Mouse (Mus musculus) G1E (cell line): ENCODE results near the gene Srp14. TPM values are rescaled to one million over a fixed set of nuclear protein-coding genes. Genes with fewer than 3 reads are reported as not detected.

Experiments
- ATAC-seq: 2 replicates; pipeline ENCODE4 v1.8.0; 2016; ENCODE audit warnings: mild to moderate bottlenecking; ENCODE audit not compliant: insufficient number of reproducible peaks, poor library complexity, low FRiP score, severe bottlenecking; ENCODE audit errors: extremely low read depth
- DNase-seq: peaks from one replicate; pipeline ENCODE4 v3.0.0; 2012; ENCODE audit warnings: low spot score
- H3K27me3 ChIP-seq: 2 replicates; pipeline ENCODE4 v1.6.1; 2012; ENCODE audit warnings: mild to moderate bottlenecking, low read length, inconsistent platforms; ENCODE audit not compliant: insufficient read depth
- H3K36me3 ChIP-seq: replicated peaks from 2 replicates; pipeline ENCODE3; 2012; ENCODE audit warnings: mild to moderate bottlenecking, inconsistent platforms
- H3K4me1 ChIP-seq: 2 replicates; pipeline ENCODE4 v1.6.1; 2012; ENCODE audit warnings: low read depth, low read length, inconsistent platforms, mixed read lengths; ENCODE audit not compliant: insufficient read depth
- H3K4me3 ChIP-seq: 2 replicates; pipeline ENCODE4 v1.5.1; 2012; ENCODE audit warnings: low read depth, mild to moderate bottlenecking, inconsistent platforms, low read length, moderate library complexity, mixed read lengths
- H3K9me3 ChIP-seq: replicated peaks from 2 replicates; pipeline ENCODE4 v1.6.1; 2012; ENCODE audit warnings: inconsistent platforms
- CTCF ChIP-seq: IDR thresholded peaks from 2 replicates; pipeline ENCODE4 v1.5.1; 2012; ENCODE audit warnings: low read depth, low read length, inconsistent platforms, mixed read lengths
- GATA1 ChIP-seq: IDR thresholded peaks from 2 replicates; pipeline ENCODE4 v1.6.1; 2012; ENCODE audit warnings: borderline replicate concordance, low read length, inconsistent platforms, mixed read lengths
- GATA2 ChIP-seq: IDR thresholded peaks from 2 replicates; pipeline ENCODE4 v1.6.1; 2012; ENCODE audit warnings: low read depth, low read length, inconsistent platforms, borderline replicate concordance
- POLR2AphosphoS5 ChIP-seq: IDR thresholded peaks from 2 replicates; pipeline ENCODE4 v1.6.1; 2012; ENCODE audit warnings: low read depth, low read length, inconsistent platforms; ENCODE audit not compliant: insufficient replicate concordance
- TAL1 ChIP-seq: conservative IDR thresholded peaks from 2 replicates; pipeline ENCODE4 v1.6.1; 2012; ENCODE audit warnings: low read depth, low read length, inconsistent platforms, mixed read lengths
- polyA plus RNA-seq: library from polyadenylated mRNA; stranded (reverse); fragments of >175 nt; gene quantifications from 2 replicates; pipeline ENCODE4 v1.2.3, GENCODE M21; 2012
- total RNA-seq, 2 experiments: library from RNA; stranded (forward) in 1 of 2; stranded (reverse) in 1 of 2; fragments of 200-1000 nt in 1 of 2; fragments of >200 nt in 1 of 2; fragmentation: Nextera tagmentation in 1 of 2; gene quantifications; 2 replicates each; pipeline ENCODE4 v1.2.3; 2014 to 2017

The Srp14 gene
- total and polyA plus RNA-seq, 3 experiments = 110 to 317 (median 121) TPM

DNA sequence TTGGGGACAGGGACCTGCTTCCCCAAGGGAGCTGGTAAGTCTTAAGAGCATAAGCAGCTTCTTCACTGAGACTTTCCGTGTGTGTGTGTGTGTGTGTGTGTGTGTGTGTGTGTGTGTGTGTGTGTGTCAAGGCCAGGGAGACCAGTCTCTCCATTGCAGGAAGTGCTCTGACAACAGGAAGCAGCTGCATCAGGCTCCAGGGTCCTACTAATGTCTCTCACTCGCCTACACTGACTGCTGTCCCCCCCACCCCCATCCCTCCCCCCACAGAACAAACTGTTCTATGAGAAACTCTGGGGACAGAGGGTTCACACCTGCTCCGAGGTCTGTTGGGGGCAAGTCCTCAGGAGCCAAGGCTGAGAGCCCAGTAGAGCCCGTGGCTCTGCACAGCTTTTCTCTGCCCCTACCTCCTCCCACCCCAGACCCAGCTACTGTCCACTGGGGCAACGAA is 11.8 kb upstream of the Srp14 start:
- DNase-seq = no peak
- H3K27me3 ChIP-seq = peaks cover 29% of the 10 kb centered on the region
- no peaks in the 10 kb centered on the region for H3K9me3 ChIP-seq
- no peak overlapping the region for H3K4me3 ChIP-seq
- H3K36me3 ChIP-seq = no peaks in the 10 kb centered on the region
- no peak; the same call in 1 of the 2 replicates for ATAC-seq
- no peak for TF ChIP-seq CTCF
- no peak for TF ChIP-seq GATA1
- no peak for TF ChIP-seq POLR2AphosphoS5
- TF ChIP-seq GATA2 = no peak
- TF ChIP-seq TAL1 = no peak
- peaks cover 6% of the 10 kb centered on the region; the same call in 1 of the 2 replicates for H3K4me1 ChIP-seq

DNA sequence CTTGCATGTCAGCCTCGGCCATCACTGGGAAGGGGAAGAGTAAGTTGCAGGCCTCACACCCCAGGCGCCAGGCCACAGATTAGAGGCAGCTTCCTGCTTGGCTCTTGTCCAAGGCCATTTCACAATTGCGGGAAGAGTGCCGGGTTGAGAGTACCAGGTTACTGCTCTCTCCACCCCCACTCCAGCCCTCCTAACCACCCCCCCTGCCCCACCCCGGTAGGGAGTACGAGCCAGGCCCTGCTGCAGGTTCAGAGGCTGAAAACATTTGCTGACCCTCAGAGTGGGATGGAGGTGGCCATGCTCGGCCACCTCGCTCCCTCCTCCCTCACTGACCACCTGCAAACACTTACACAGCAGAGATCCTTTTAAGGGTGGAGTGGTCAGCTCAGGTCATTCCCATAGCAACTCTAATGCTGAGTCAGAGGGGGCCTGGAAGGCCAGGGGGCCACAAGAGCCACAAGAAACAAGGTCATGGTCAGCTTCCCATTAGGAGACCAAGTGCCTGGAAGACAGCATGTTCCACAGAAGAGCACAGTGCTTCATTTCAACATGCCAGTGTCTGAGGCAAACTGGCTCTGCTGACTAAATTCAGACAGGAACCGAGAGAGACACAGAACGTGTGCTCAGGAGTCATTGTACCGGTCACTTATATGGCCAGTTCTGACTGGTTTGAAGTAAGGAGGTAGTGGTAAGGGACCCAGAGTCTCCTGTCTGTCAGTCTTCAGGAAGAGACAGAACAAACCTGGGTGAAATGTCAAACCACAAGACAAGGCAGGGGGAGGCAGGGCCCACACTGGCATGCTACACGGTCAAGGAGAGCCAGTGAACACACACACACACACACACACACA is 11.0 kb upstream of the Srp14 start:
- ATAC-seq (no peak), DNase-seq (no peak)
- no peak overlapping the region for H3K4me3 ChIP-seq
- TF ChIP-seq GATA1 = no peak
- TF ChIP-seq POLR2AphosphoS5 = no peak
- TF ChIP-seq TAL1 = no peak
- no peak for TF ChIP-seq GATA2
- no peak for TF ChIP-seq CTCF
- H3K9me3 ChIP-seq = no peaks in the 10 kb centered on the region
- no peaks in the 10 kb centered on the region for H3K36me3 ChIP-seq
- H3K27me3 ChIP-seq = peaks cover 27% of the 10 kb centered on the region
- peaks cover 13% of the 10 kb centered on the region for H3K4me1 ChIP-seq

DNA sequence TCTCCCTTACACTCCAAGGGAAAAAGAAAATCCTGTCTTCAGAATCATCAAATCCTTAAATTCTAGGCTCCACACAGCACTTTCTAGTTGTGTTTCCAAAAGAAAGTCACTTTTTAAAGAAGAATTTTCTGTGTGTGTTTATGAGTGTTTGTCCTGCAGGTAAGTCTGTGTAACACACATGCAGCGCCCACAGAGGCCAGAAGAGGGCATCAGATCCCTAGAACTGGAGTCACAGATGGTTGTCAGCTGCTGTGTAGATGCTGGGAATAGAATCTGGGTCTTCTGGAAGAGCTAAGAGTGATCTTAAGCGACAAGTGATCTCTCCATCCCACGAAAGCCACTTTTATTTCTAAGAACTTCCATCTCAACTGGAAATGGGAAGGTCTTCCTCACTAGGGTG is 8.3 kb upstream of the Srp14 start:
- H3K4me1 ChIP-seq = peaks cover 13% of the 10 kb centered on the region
- no peaks in the 10 kb centered on the region for H3K9me3 ChIP-seq
- TF ChIP-seq GATA1 (no peak), TAL1 (no peak), POLR2AphosphoS5 (no peak), GATA2 (no peak), CTCF (no peak)
- DNase-seq (no peak), ATAC-seq (no peak)
- H3K4me3 ChIP-seq = no peak overlapping the region
- H3K27me3 ChIP-seq = peaks cover 33% of the 10 kb centered on the region
- H3K36me3 ChIP-seq = no peaks in the 10 kb centered on the region

DNA sequence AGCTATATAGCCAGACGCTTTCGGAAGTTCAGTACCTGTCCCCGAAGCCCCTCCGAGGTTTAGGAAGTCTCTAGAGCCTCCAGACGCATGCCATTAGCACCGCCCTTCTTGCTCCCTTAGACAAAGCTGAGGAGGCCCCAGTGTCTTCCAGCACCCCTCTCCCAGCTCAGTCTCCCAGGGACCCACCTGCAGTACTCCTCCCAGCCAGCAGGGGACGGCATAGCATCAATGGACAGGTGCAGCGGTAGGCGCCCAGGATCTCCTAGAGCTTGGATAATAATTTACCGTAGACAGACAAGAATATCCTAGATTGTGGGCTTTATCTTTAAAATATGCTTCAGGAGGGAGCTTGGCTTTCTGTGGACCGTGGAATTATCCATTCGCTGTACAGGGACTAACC is 7.4 kb upstream of the Srp14 start:
- H3K27me3 ChIP-seq = peaks cover 32% of the 10 kb centered on the region
- H3K36me3 ChIP-seq = no peaks in the 10 kb centered on the region
- H3K4me3 ChIP-seq = no peak overlapping the region
- peaks cover 13% of the 10 kb centered on the region for H3K4me1 ChIP-seq
- no peaks in the 10 kb centered on the region for H3K9me3 ChIP-seq
- ATAC-seq = peak; percentile 29
- TF ChIP-seq CTCF (peak; percentile 98), TAL1 (no peak)
- peak; percentile 34 for DNase-seq

DNA sequence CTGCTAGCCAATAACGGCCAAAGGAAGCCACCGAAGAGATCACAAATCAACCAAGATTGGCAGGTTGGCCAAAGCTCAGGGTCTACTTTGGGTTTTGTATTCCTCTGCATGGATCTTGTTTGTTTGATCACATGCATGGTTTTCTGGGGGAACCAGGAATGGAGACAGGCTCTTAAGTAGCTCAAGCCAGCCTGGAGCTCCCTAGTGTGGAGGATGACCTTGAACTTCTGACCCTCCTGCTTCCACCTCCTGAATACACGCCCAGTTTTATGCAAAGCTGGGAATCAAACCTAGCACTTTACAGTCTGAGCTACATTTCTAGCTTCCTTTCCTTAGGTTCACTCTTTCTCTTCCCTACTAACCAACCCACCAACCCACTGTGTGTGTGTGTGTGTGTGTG is 5.9 kb upstream of the Srp14 start:
- no peak for TF ChIP-seq GATA2
- no peak for TF ChIP-seq TAL1
- no peak for TF ChIP-seq POLR2AphosphoS5
- no peak for TF ChIP-seq CTCF
- TF ChIP-seq GATA1 = no peak
- Histone ChIP-seq H3K4me3 (no peak overlapping the region), H3K9me3 (no peaks in the 10 kb centered on the region), H3K36me3 (no peaks in the 10 kb centered on the region), H3K4me1 (peaks cover 14% of the 10 kb centered on the region), H3K27me3 (peaks cover 27% of the 10 kb centered on the region)
- ATAC-seq = no peak
- DNase-seq = no peak

DNA sequence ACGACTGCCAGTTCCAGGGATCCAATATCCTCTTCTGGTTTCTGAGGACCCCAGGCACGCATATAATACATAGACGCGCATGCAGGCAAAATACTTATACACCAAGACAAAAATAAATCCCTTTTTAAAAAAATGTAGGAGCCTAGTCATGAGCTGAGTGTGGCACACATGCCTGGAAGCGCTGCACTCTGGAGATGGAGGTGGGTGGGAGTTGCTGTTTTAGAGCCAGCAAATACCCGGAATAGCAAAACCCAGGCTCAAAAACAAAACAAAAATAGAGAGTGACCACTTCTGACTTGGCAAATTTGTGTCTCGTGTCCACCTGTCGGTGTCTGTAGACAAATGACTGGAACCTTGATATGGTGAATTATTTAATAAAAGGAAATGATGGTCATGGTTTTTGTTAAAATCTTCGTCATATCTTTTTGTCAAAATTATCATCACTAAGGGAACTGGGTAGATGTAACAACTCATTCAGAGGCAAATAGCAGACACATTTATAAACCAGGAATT is 4.9 kb upstream of the Srp14 start:
- H3K9me3 ChIP-seq = no peaks in the 10 kb centered on the region
- no peak for DNase-seq
- H3K4me1 ChIP-seq = peaks cover 19% of the 10 kb centered on the region
- TF ChIP-seq POLR2AphosphoS5 = no peak
- TF ChIP-seq GATA1 = no peak
- TF ChIP-seq GATA2 = no peak
- TF ChIP-seq CTCF = no peak
- TF ChIP-seq TAL1 = no peak
- no peak overlapping the region for H3K4me3 ChIP-seq
- H3K36me3 ChIP-seq = no peaks in the 10 kb centered on the region
- H3K27me3 ChIP-seq = peaks cover 21% of the 10 kb centered on the region
- no peak for ATAC-seq
